Mouse (Mus musculus) heart, adult 8-10 months (tissue): ENCODE measurements around the gene Srgap3. TPM values are rescaled to one million over a fixed set of nuclear protein-coding genes. Genes with fewer than 3 reads are reported as not detected.
"Not testable (repeated sequence)": the region's sequence is repeated elsewhere in the genome, so short reads cannot be mapped to it uniquely, and the experiment has no call there.

Experiments used
- DNase-seq: peaks from one replicate; pipeline ENCODE4 v3.0.0; 2022; ENCODE audit warnings: low spot score
- total RNA-seq, 4 experiments: library from RNA; stranded (reverse); gene quantifications; 2 replicates each; pipeline ENCODE4 v1.2.4; 2022

The Srgap3 gene
- total RNA-seq, 4 experiments from 2014 or later, result 0.65 to 0.90 (median 0.77) TPM

GRCm38 (mm10) chr6:112861351-112862297 is 85.4 kb downstream of the Srgap3 start:
- DNase-seq, result no peak

GRCm38 (mm10) chr6:112860290-112860689 is 86.8 kb downstream of the Srgap3 start:
- not testable (repeated sequence) for DNase-seq

DNA sequence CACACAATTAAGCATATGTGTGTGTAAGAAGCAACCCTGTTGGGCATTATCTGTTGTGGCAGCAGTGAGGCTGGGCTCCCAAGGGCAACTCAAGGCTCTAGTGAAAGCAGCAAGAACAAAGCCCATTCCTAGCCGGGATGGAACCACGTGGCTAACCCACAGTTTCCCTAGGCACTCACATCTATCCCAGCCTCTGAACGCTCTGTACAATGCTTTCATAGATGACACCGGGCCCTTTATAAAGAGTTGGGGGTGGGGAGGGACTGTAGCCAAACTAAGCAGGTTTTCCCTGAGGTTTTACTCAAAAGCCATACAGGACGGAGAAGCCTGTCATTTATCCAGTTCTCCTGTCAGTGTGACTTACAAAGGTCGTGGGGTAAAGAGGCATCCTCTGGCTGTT is 90.0 kb downstream of the Srgap3 start:
- no peak for DNase-seq

- DNase-seq, result no peak
Measured at GRCm38 (mm10) chr6:112855183-112855582, 91.9 kb downstream of the Srgap3 start.

DNA sequence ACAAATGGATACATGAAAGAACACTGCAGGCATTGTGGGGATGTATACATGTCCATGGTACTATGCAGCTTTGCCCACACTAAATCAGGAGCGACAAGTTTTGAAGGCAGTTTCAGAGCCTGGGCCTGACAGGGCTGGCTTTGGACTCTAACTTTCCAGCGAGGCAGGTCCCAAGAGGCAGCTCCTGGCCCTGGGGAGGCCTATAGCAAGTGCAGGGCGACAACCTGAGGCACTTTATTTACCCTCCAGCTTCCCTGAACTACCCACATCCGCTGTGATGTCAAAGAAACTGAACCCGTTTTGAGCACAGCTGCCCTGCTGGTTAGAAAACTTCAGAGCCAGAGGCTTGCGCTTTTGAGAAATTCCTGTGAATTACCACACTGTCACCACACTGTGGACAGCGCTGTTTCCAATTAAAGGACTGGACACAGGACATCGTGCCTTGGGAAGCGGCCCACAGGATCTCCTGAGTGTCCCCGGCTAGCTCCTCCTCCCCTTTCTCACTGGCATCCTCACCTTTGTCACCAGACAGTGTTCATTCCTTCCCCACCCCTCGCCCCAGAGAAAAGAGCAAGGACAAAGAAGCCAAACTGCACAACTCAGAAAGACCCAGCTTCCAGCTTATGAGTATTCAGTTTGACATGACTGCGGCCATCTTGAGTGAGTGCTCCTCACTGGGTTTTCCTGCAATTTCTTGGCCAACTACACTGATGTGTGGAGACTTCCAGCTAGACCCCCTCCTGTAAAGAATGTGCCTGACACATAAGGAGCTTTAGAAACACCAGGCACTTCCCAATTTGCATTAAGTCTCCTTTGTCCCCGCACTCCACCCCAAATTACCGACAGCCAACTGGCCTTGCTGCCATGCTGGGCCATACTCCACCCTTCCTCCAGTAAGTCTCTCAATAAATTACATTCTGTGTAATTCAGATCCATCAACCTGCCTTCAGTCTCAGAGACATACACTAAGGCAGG is 94.5 kb downstream of the Srgap3 start:
- DNase-seq, result no peak

GRCm38 (mm10) chr6:112850745-112851144 is 96.3 kb downstream of the Srgap3 start:
- DNase-seq, result no peak

GRCm38 (mm10) chr6:112848629-112849180 is 98.4 kb downstream of the Srgap3 start:
- DNase-seq, result no peak

DNA sequence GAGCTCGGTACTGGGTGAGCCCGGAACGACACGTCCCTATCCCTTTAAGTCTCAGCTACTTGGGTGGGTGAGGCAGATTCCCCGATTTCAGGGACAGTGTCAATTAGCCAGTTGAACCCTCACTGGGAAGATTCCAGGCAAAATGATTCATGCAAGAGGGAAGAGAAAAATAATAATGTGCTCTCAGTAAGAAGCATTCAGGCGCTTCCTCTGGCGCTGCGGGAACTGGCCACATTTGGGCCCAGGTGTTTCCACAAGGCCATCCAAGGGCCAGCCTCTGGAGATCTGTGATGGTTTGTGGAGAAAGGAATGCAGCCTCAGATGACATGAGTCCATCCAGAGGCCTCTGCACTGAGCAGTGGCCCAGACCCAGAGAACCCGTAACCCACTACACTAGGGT is 100.2 kb downstream of the Srgap3 start:
- no peak for DNase-seq

DNA sequence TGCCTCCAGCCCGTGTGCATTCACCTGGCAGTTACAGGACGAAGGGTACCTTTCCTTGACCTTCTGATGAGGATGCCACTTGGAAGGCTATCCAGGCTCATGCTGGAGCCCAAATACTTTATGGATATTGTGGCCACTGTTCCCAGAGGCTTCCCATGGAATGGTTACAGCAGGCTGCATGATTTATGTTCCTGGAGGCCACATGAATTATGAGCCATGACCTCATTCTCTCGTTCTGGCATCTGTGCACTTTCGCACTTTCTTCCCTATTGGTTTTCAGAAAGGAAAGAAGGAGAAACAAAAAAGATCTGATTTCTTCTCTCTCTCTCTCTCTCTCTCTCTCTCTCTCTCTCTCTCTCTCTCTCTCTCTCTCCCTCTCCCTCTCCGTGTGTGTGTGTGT is 104.6 kb downstream of the Srgap3 start:
- DNase-seq, result no peak

- DNase-seq, result no peak
Measured at GRCm38 (mm10) chr6:112840400-112840799, 106.7 kb downstream of the Srgap3 start.

DNA sequence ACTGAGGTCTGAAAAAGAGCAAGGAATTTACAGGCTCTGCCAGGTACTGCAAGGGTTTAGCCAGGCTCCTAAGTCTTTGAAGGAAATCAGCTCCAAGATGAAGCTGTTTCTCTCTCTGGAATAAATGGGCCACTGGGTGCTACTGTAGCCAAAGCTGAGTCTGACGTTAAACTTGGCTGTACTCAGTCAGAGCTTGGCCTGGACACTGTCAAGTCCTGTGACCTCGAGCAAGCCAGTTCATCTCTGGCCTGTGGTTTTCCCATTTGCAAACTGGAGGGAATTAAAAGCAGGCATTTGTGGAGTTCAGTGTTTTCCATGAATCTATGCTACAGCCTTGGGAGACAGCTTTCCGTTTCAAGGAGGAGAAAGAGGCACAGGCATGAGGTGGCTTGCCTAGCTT is 107.7 kb downstream of the Srgap3 start:
- DNase-seq, result peak; percentile 57

DNA sequence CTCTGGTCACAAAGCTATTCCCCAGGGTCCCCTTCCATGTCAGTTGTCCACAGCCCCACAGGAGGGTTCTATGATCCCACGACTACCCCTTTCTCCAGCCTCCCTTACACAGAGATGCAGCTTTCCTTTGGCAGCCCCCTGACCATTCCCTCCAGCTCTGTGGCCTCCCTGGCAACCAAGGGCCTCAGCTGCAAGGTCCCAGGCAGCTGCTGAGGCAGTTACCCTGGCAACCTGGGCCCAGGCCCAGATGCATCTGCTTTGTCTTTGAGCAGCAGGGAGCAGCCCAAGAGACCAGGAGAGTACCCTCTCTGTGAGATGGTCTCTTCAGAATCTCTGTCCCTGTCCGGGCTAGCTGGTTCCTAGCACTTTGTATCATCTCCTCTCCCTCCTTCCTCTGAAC is 108.2 kb downstream of the Srgap3 start:
- DNase-seq, result no peak

- DNase-seq, result no peak
Measured at GRCm38 (mm10) chr6:112836712-112837111, 110.4 kb downstream of the Srgap3 start.

DNA sequence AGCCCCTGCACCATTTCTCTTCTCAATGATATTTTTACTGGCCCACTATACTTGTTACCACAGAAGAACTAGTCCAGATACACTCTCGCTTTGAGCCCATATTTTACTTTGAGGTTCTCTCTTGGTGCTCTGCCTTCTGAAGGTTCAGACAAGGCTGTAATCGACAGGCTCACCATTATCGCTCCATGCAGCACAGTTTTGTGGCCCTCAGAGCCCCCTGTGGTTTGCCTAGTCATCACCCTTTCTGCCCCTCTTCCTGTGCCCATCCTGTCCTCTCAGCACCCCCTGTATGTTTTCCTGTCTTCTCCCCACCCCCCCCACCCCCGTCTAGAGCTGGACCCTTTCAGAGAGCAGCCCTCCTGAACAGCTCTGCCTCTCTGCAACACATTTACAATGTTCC is 111.7 kb downstream of the Srgap3 start:
- no peak for DNase-seq

GRCm38 (mm10) chr6:112834430-112834829 is 112.6 kb downstream of the Srgap3 start:
- no peak for DNase-seq

GRCm38 (mm10) chr6:112833763-112834162 is 113.3 kb downstream of the Srgap3 start:
- DNase-seq, result no peak

DNA sequence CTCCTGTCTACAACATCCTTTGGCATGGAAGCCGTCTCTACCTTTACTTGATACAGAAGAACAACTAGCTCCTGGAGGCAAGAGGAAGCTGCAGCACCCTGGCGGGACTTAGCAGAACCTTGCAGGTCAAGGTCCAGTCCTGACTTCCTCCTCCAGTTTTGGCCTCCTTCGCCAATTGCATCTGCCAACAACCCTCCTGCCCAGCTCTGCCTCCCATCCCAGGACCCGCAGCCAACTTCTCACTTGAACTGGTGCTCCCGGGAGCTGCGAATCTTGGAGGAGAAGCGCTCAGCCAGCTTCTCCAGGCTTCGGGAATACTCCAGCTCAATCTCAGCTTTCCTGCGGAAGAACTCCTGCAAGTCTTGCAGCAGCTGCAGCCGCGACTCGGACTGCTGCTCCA is 117.9 kb downstream of the Srgap3 start:
- no peak for DNase-seq

GRCm38 (mm10) chr6:112828420-112828819 is 118.6 kb downstream of the Srgap3 start:
- no peak for DNase-seq

DNA sequence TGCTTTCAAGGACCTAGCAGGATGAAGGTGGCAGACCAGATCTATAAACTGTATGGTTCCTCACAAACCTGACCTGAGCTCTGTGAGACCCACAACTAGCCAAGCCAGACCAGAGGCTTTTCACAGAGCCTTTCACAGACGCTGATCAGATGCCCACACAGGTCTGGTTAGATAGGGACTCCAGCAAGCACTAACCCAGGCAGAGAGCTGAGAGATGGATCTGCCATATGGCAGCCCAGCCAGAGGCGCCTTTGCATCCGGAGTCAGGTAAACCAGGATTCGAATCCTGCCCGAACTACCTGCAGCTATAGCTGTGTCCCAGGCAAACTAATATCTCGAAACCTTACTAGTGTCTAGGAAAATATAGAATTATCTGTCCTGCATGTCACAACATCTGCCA is 121.4 kb downstream of the Srgap3 start:
- no peak for DNase-seq

DNA sequence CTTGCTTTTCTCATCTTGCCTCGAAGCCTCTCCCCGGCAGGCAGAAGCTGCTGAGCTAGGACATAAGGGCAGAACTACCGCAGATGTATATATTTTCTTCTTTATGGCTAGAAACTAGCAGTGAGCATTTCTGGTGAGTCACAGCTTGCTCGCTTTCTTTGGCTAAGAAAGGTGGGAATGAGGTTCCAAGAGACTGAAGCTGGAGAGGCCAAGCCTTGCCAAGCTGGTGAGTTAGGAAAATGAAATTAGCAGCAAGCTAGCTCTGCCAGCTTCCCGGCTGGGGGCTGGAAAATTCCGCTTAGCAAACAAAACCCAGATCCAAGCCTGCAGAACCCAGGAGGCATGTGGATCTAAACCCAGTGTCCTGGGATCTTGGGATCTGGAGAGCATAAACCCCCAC is 124.0 kb downstream of the Srgap3 start:
- no peak for DNase-seq

DNA sequence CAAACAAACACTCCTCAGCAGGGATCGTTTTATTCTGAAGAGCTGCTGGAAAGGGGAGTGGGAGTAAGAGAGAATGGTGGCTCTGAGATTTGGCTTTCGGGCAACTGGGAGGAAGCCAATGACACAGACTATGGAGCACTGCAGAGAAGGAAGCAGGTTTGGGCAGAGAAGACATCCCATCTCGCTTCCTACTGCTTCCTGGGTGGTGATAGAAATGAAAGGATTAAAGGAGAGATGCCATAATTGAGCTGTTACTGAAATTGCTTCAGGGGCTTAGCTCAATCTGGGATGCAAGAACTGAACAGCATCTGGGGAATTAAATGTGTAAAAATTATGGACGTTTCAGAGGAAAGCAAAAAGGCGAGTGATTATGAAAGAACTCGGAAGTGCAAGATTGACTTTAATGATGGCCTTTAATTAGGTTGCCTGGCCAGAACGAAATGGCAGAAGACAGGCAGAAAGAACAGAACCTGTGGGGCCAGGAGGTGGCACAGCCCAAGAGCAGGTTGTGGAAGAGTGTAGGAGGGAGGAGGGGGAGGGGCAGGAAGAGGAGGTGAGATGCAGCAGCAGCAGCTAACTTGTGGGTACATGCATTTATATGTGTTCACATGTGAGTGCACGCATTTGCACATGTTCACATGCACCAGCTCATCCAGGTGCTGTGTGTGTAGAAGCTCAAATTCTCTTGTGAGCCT is 126.6 kb downstream of the Srgap3 start:
- DNase-seq, result no peak
